In the genomic region with DNA sequence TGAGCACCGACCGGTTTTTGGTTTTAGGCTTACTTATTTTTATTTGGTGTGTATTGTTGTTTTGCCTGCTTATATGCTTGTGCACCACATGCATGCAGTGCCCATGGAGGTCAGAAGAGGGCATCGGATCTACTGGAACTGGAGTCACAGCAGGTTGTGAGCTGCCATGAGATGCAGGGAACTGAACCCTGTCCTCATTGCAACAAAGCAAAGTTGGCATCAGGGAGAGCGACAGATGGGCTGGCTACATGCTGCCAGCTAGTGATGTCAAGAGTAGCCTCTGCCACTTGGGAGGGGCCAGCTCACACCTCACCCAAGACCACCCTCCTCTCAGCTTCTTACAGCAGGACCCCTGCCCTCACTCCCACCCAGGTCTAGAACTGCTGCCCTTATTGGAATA, we compare ENCODE assay signal across 10 mouse cellular contexts. TPM values are rescaled to one million over a fixed set of nuclear protein-coding genes. Genes with fewer than 3 reads are reported as not detected.
A peak's percentile ranks its signal among the peaks of the same experiment; 100 is the strongest.
DNase-seq lines count a peak whose midpoint lies in the region; ATAC-seq and TF ChIP-seq lines count a peak whose summit lies in the region.
"Had no signal": no experiment of that assay in that cellular context is flagged by ENCODE, and none has a peak within 500 bp of the region (broad histone marks: within the 10 kb centered on the region; RNA-seq: fewer than 3 reads in every experiment).

No protein-coding gene starts in this region.

- ATAC-seq in forebrain, embryonic 16.5 days: peak; percentile 52
- ATAC-seq in forebrain, embryonic 11.5 days (replicated peaks; ENCODE audit: low FRiP score): no peak

- TF ChIP-seq POLR2A in embryonic fibroblast, embryonic 13.5 days (IDR thresholded peaks at IDR 0.05; ENCODE audit: low read depth, low read length): no peak; the same call in 1 of the 2 replicates

- no peaks in the 10 kb centered on the region for H3K9me3 ChIP-seq in forebrain, embryonic 16.5 days (ENCODE audit: control insufficient read depth, low read length)
- H3K9me3 ChIP-seq in forebrain, embryonic 11.5 days (ENCODE audit: control insufficient read depth, low read length): no peaks in the 10 kb centered on the region

- intact Hi-C loops in left cerebral cortex, adult 2 months (cut with DNase I): no loop called here
- intact Hi-C loops in left cerebral cortex, postnatal 36 days (cut with DNase I): no loop called here

- DNase-seq in forebrain, embryonic 11.5 days (ENCODE audit: low spot score): no peak
- no peak for DNase-seq in left cerebral cortex, adult 2 months (ENCODE audit: extremely low spot score in 1 of 2, low spot score in 2 of 2)
- DNase-seq in left cerebral cortex, postnatal 36 days (ENCODE audit: low spot score in 2 of 2): no peak
- peak; percentile 25 for DNase-seq in A20 (ENCODE audit: low read depth, low spot score)
- DNase-seq in adrenal gland, adult 18-20 months (ENCODE audit: low spot score in 2 of 2): no peak
- DNase-seq in left cerebral cortex, adult 8-10 months (ENCODE audit: low spot score in 2 of 2): no peak
- DNase-seq: adrenal gland, postnatal 10 days; heart, postnatal 14 days had no signal

- H3K36me3 ChIP-seq in forebrain, embryonic 16.5 days (ENCODE audit: control insufficient read depth, insufficient read depth): peaks cover 27% of the 10 kb centered on the region
- no peaks in the 10 kb centered on the region; the same call in 1 of the 2 replicates for H3K36me3 ChIP-seq in forebrain, embryonic 11.5 days (ENCODE audit: control insufficient read depth, insufficient read depth, low read length)

- H3K27me3 ChIP-seq in forebrain, embryonic 16.5 days (replicated peaks; ENCODE audit: control insufficient read depth, insufficient read depth, low read length): no peaks in the 10 kb centered on the region
- no peaks in the 10 kb centered on the region for H3K27me3 ChIP-seq in forebrain, embryonic 11.5 days (ENCODE audit: control insufficient read depth, insufficient read depth, low read length)

- TF ChIP-seq CTCF in left cerebral cortex, adult 2 months (IDR thresholded peaks at IDR 0.05): peak; percentile 1; the same call in 1 of the 2 replicates
- TF ChIP-seq CTCF in embryonic fibroblast, embryonic 13.5 days (IDR thresholded peaks at IDR 0.05; ENCODE audit: borderline replicate concordance, insufficient read depth, low read length): peak; percentile 51; the same call in 1 of the 2 replicates

- 98% methylated on average over 4 of the region's 4 CpGs for WGBS in forebrain, embryonic 16.5 days
- 89% methylated on average over 4 of the region's 4 CpGs for WGBS in forebrain, embryonic 11.5 days

- no peak overlapping the region for H3K9ac ChIP-seq in forebrain, embryonic 16.5 days (replicated peaks; ENCODE audit: low read depth, low read length)
- H3K9ac ChIP-seq in forebrain, embryonic 11.5 days (ENCODE audit: low read length): no peak overlapping the region

- no peak overlapping the region for H3K4me3 ChIP-seq in forebrain, embryonic 16.5 days (replicated peaks; ENCODE audit: low read length)
- no peak overlapping the region for H3K4me3 ChIP-seq in forebrain, embryonic 11.5 days (ENCODE audit: low read depth, low read length)
- no peak overlapping the region for H3K4me3 ChIP-seq in left cerebral cortex, adult 2 months
- H3K4me3 ChIP-seq in embryonic fibroblast, embryonic 13.5 days (ENCODE audit: insufficient read depth, low read length): no peak overlapping the region

- peaks cover 13% of the 10 kb centered on the region for H3K4me1 ChIP-seq in forebrain, embryonic 16.5 days (replicated peaks; ENCODE audit: control insufficient read depth, insufficient read depth, low read length)
- H3K4me1 ChIP-seq in forebrain, embryonic 11.5 days (replicated peaks; ENCODE audit: control insufficient read depth, insufficient read depth, low read length): no peaks in the 10 kb centered on the region
- H3K4me1 ChIP-seq in embryonic fibroblast, embryonic 13.5 days (ENCODE audit: control insufficient read depth, insufficient read depth, low read length): no peaks in the 10 kb centered on the region

- H3K4me2 ChIP-seq in forebrain, embryonic 16.5 days (ENCODE audit: low read length): no peak overlapping the region
- H3K4me2 ChIP-seq in forebrain, embryonic 11.5 days (ENCODE audit: low read depth, low read length, severe bottlenecking): no peak overlapping the region

- no peak overlapping the region for H3K27ac ChIP-seq in forebrain, embryonic 16.5 days (ENCODE audit: low read length)
- no peak overlapping the region for H3K27ac ChIP-seq in forebrain, embryonic 11.5 days (ENCODE audit: low read depth, low read length)
- H3K27ac ChIP-seq in left cerebral cortex, adult 2 months: no peak overlapping the region
- H3K27ac ChIP-seq in embryonic fibroblast, embryonic 13.5 days (ENCODE audit: insufficient read depth, low read length): no peak overlapping the region

RNA-seq across cellular contexts. Expression of a gene that starts 51.4 kb away (rescaled TPM):
- polyA plus RNA-seq in forebrain, embryonic 16.5 days (2015; fragmentation: Nextera tagmentation; extraction: Ambion mirVana): 70.3 and 76.2 TPM in 2 replicates
- 90.8 and 91.6 TPM in 2 replicates for polyA plus RNA-seq in forebrain, embryonic 11.5 days (2014; fragmentation: Nextera tagmentation; extraction: Ambion mirVana)
- 10 to 100 TPM; 61.2 to 63.7 TPM for total RNA-seq in left cerebral cortex, adult 2 months (2021)
- total RNA-seq in left cerebral cortex, postnatal 36 days (2021): 10 to 100 TPM; 59.1 to 63.6 TPM
- polyA plus RNA-seq in embryonic fibroblast, embryonic 13.5 days (2011; ENCODE audit: insufficient read length, low read depth, missing spikeins): 244 and 338 TPM in 2 replicates
- total RNA-seq in adrenal gland, adult 18-20 months (2021): 100 to 1,000 TPM in 1 of 2 experiments, 10 to 100 TPM in 1; 63.1 to 122 TPM
- 10 to 100 TPM; 66.6 to 73.1 (median 71.6) TPM for total RNA-seq in left cerebral cortex, adult 8-10 months (2022)

RNA-seq across cellular contexts. Expression of a gene that starts 57.0 kb away (rescaled TPM):
- 27.2 and 31.3 TPM in 2 replicates for polyA plus RNA-seq in forebrain, embryonic 16.5 days (2015; fragmentation: Nextera tagmentation; extraction: Ambion mirVana)
- polyA plus RNA-seq in forebrain, embryonic 11.5 days (2014; fragmentation: Nextera tagmentation; extraction: Ambion mirVana): 35.7 and 38.5 TPM in 2 replicates
- 10 to 100 TPM; 20.4 to 22.6 TPM for total RNA-seq in left cerebral cortex, adult 2 months (2021)
- total RNA-seq in left cerebral cortex, postnatal 36 days (2021): 10 to 100 TPM; 21.9 to 23.4 TPM
- 16.7 and 17.4 TPM in 2 replicates for polyA plus RNA-seq in embryonic fibroblast, embryonic 13.5 days (2011; ENCODE audit: insufficient read length, low read depth, missing spikeins)
- 10 to 100 TPM; 17.5 to 20.2 TPM for total RNA-seq in adrenal gland, adult 18-20 months (2021)
- 10 to 100 TPM; 23.8 to 34.0 (median 26.8) TPM for total RNA-seq in left cerebral cortex, adult 8-10 months (2022)
